Mouse (Mus musculus) liver, adult 2 months (tissue): ENCODE results near the gene Snx10. TPM values are rescaled to one million over a fixed set of nuclear protein-coding genes. Genes with fewer than 3 reads are reported as not detected.

Source experiments
- DNase-seq: peaks from one replicate; pipeline ENCODE4 v3.0.0-alpha.2; 2011; ENCODE audit warnings: low read depth, low spot score; ENCODE audit errors: extremely low read depth
- H3K27ac ChIP-seq: fragments of 200-500 bp; replicated peaks from 2 replicates; pipeline ENCODE4 v1.5.1; 2012; ENCODE audit warnings: low read depth, mild to moderate bottlenecking, control low read depth, inconsistent platforms, low read length; ENCODE audit not compliant: insufficient read depth
- H3K27me3 ChIP-seq: fragments of 200-500 bp; 2 replicates; pipeline ENCODE4 v1.6.1; 2012; ENCODE audit warnings: mild to moderate bottlenecking, moderate library complexity, low read length, inconsistent platforms; ENCODE audit not compliant: control insufficient read depth, insufficient read depth
- H3K36me3 ChIP-seq: fragments of 200-500 bp; 2 replicates; pipeline ENCODE4 v1.6.1; 2012; ENCODE audit warnings: low read length, inconsistent platforms; ENCODE audit not compliant: control insufficient read depth, insufficient read depth
- H3K4me1 ChIP-seq: fragments of 200-500 bp; 2 replicates; pipeline ENCODE4 v1.6.1; 2011; ENCODE audit warnings: low read length; ENCODE audit not compliant: control insufficient read depth, insufficient read depth
- H3K4me3 ChIP-seq: fragments of 200-500 bp; 2 replicates; pipeline ENCODE4 v1.5.1; 2011; ENCODE audit warnings: low read depth, mild to moderate bottlenecking, control low read depth, low read length, moderate library complexity; ENCODE audit not compliant: insufficient read depth
- H3K79me2 ChIP-seq: fragments of 200-500 bp; 2 replicates; pipeline ENCODE4 v1.6.1; 2012; ENCODE audit warnings: inconsistent platforms, mild to moderate bottlenecking, low read length, moderate library complexity; ENCODE audit not compliant: control insufficient read depth, insufficient read depth
- H3K9ac ChIP-seq: fragments of 200-500 bp; 2 replicates; pipeline ENCODE4 v1.6.1; 2012; ENCODE audit warnings: low read depth, mild to moderate bottlenecking, control low read depth, inconsistent platforms, low read length
- CTCF ChIP-seq: fragments of 200-500 bp; IDR thresholded peaks from 2 replicates; pipeline ENCODE4 v1.5.1; 2011; ENCODE audit warnings: low read depth, low read length, control low read depth
- POLR2A ChIP-seq: fragments of 200-500 bp; IDR thresholded peaks from 2 replicates; pipeline ENCODE4 v1.6.1; 2011; ENCODE audit warnings: low read length, control low read depth; ENCODE audit not compliant: insufficient read depth; ENCODE audit errors: extremely low read depth
- WGBS: fragments of 180-500 bp; shearing (Covaris S2); methylation state at CpG from one replicate; pipeline ENCODE4 v1.1.7; 2018; 5-methylcytosine and 5-hydroxymethylcytosine counted together
- polyA plus RNA-seq: library from polyadenylated mRNA; depleted of rRNA; stranded (reverse); fragments of >200 nt; gene quantifications from 2 replicates; pipeline ENCODE4 v1.2.3, GENCODE M21; 2012
- total RNA-seq: library from RNA; depleted of rRNA; stranded (reverse); fragments of >200 nt; gene quantifications from 2 replicates; pipeline ENCODE4 v1.2.3, GENCODE M21; 2014

The Snx10 gene
- total and polyA plus RNA-seq, 2 experiments = 3.7 to 33.7 TPM

GRCm38 (mm10) chr6:51582051-51582450 is 58.4 kb downstream of the Snx10 start:
- no peaks in the 10 kb centered on the region for H3K27me3 ChIP-seq
- H3K4me3 ChIP-seq = no peak overlapping the region
- H3K79me2 ChIP-seq = no peaks in the 10 kb centered on the region
- no peak for TF ChIP-seq CTCF
- TF ChIP-seq POLR2A = no peak
- 96% methylated on average over 9 of the region's 9 CpGs for WGBS
- no peak overlapping the region for H3K27ac ChIP-seq
- peaks cover 10% of the 10 kb centered on the region for H3K4me1 ChIP-seq
- no peak for DNase-seq
- H3K9ac ChIP-seq = no peak overlapping the region
- peaks cover 29% of the 10 kb centered on the region for H3K36me3 ChIP-seq

GRCm38 (mm10) chr6:51585980-51586379 is 62.3 kb downstream of the Snx10 start:
- no peak overlapping the region for H3K9ac ChIP-seq
- H3K79me2 ChIP-seq = no peaks in the 10 kb centered on the region
- WGBS = 37% methylated on average over 8 of the region's 8 CpGs
- TF ChIP-seq POLR2A = no peak
- peak; percentile 58 for TF ChIP-seq CTCF
- no peaks in the 10 kb centered on the region for H3K27me3 ChIP-seq
- no peak overlapping the region for H3K27ac ChIP-seq
- DNase-seq = peak; percentile 33
- no peak overlapping the region for H3K4me3 ChIP-seq
- H3K36me3 ChIP-seq = peaks cover 40% of the 10 kb centered on the region
- H3K4me1 ChIP-seq = no peaks in the 10 kb centered on the region

- Histone ChIP-seq H3K9ac (no peak overlapping the region), H3K4me3 (no peak overlapping the region), H3K4me1 (no peaks in the 10 kb centered on the region), H3K79me2 (no peaks in the 10 kb centered on the region), H3K27ac (no peak overlapping the region), H3K27me3 (no peaks in the 10 kb centered on the region), H3K36me3 (peaks cover 36% of the 10 kb centered on the region)
- no peak for DNase-seq
- TF ChIP-seq POLR2A (no peak), CTCF (no peak)
- 94% methylated on average over 3 of the region's 3 CpGs for WGBS
Measured at GRCm38 (mm10) chr6:51587266-51587665, 63.6 kb downstream of the Snx10 start.

GRCm38 (mm10) chr6:51591264-51591663 is 67.6 kb downstream of the Snx10 start:
- H3K4me1 ChIP-seq = no peaks in the 10 kb centered on the region
- no peak for DNase-seq
- 96% methylated on average over 1 of the region's 1 CpGs for whole genome bisulfite sequencing
- no peak overlapping the region for H3K27ac ChIP-seq
- H3K27me3 ChIP-seq = no peaks in the 10 kb centered on the region
- H3K36me3 ChIP-seq = peaks cover 31% of the 10 kb centered on the region
- no peaks in the 10 kb centered on the region for H3K79me2 ChIP-seq
- no peak overlapping the region for H3K9ac ChIP-seq
- TF ChIP-seq CTCF (no peak), POLR2A (no peak)
- H3K4me3 ChIP-seq = no peak overlapping the region

GRCm38 (mm10) chr6:51591844-51592243 is 68.1 kb downstream of the Snx10 start:
- no peak for TF ChIP-seq POLR2A
- TF ChIP-seq CTCF = no peak
- 94% methylated on average over 3 of the region's 3 CpGs for WGBS

GRCm38 (mm10) chr6:51592356-51593115 is 68.8 kb downstream of the Snx10 start:
- H3K79me2 ChIP-seq = no peaks in the 10 kb centered on the region
- no peak overlapping the region; the same call in 1 of the 2 replicates for H3K4me3 ChIP-seq
- DNase-seq = no peak
- no peaks in the 10 kb centered on the region for H3K4me1 ChIP-seq
- TF ChIP-seq CTCF (peak; percentile 68), POLR2A (no peak)
- H3K9ac ChIP-seq = no peak overlapping the region
- H3K36me3 ChIP-seq = peaks cover 19% of the 10 kb centered on the region
- 67% methylated on average over 45 of the region's 45 CpGs for WGBS
- H3K27me3 ChIP-seq = no peaks in the 10 kb centered on the region
- no peak overlapping the region for H3K27ac ChIP-seq

More at GRCm38 (mm10) chr6:51591844-51592243, 68.1 kb downstream of the Snx10 start:
- Histone ChIP-seq H3K27me3 (no peaks in the 10 kb centered on the region), H3K4me1 (no peaks in the 10 kb centered on the region), H3K9ac (no peak overlapping the region), H3K79me2 (no peaks in the 10 kb centered on the region), H3K36me3 (peaks cover 26% of the 10 kb centered on the region), H3K4me3 (no peak overlapping the region), H3K27ac (no peak overlapping the region)
- no peak for DNase-seq
